Comparison of ENCODE assay signal across 8 mouse cellular contexts in genomic region chr2:32164503-32164902, GRCm38 (mm10). TPM values are rescaled to one million over a fixed set of nuclear protein-coding genes. Genes with fewer than 3 reads are reported as not detected.
DNase-seq lines count a peak whose midpoint lies in the region; ATAC-seq and TF ChIP-seq lines count a peak whose summit lies in the region.

No protein-coding gene starts in this region.

- no peak overlapping the region for H3K9ac ChIP-seq in hindbrain, embryonic 12.5 days
- H3K9ac ChIP-seq in hindbrain, embryonic 14.5 days: no peak overlapping the region
- 0 out of 2 replicates have a peak overlapping the region, but pooled peaks have one; percentile 22 for H3K9ac ChIP-seq in embryonic facial prominence, embryonic 13.5 days
- no peak overlapping the region for H3K9ac ChIP-seq in lung, embryonic 16.5 days (ENCODE audit: low read length)

- no peaks in the 10 kb centered on the region for H3K27me3 ChIP-seq in hindbrain, embryonic 12.5 days
- no peaks in the 10 kb centered on the region for H3K27me3 ChIP-seq in hindbrain, embryonic 14.5 days (ENCODE audit: control insufficient read depth, insufficient read depth, low read length)
- no peaks in the 10 kb centered on the region for H3K27me3 ChIP-seq in E14TG2a.4 (ENCODE audit: insufficient read depth, low read length)
- H3K27me3 ChIP-seq in embryonic facial prominence, embryonic 13.5 days: no peaks in the 10 kb centered on the region
- no peaks in the 10 kb centered on the region for H3K27me3 ChIP-seq in lung, embryonic 16.5 days (ENCODE audit: control insufficient read depth, insufficient read depth, low read depth, low read length)

- H3K4me3 ChIP-seq in hindbrain, embryonic 12.5 days: no peak overlapping the region
- no peak overlapping the region for H3K4me3 ChIP-seq in hindbrain, embryonic 14.5 days (replicated peaks; ENCODE audit: low read length)
- peak overlapping the region; percentile 81 for H3K4me3 ChIP-seq in E14TG2a.4 (replicated peaks; ENCODE audit: low read length)
- no peak overlapping the region for H3K4me3 ChIP-seq in embryonic facial prominence, embryonic 13.5 days
- H3K4me3 ChIP-seq in lung, embryonic 16.5 days (ENCODE audit: low read length): no peak overlapping the region

- H3K4me2 ChIP-seq in hindbrain, embryonic 12.5 days (replicated peaks): no peak overlapping the region
- H3K4me2 ChIP-seq in hindbrain, embryonic 14.5 days (replicated peaks): no peak overlapping the region
- H3K4me2 ChIP-seq in embryonic facial prominence, embryonic 13.5 days: no peak overlapping the region
- H3K4me2 ChIP-seq in lung, embryonic 16.5 days (ENCODE audit: low read depth, low read length): no peak overlapping the region

- WGBS in hindbrain, embryonic 12.5 days: 70% methylated on average over 12 of the region's 12 CpGs
- 67% methylated on average over 12 of the region's 12 CpGs for WGBS in hindbrain, embryonic 14.5 days
- 81% methylated on average over 12 of the region's 12 CpGs for WGBS in embryonic facial prominence, embryonic 13.5 days
- 45% methylated on average over 12 of the region's 12 CpGs for WGBS in lung, embryonic 16.5 days

- peak overlapping the region; percentile 35; the same call in 1 of the 2 replicates for H3K27ac ChIP-seq in hindbrain, embryonic 12.5 days
- H3K27ac ChIP-seq in hindbrain, embryonic 14.5 days: no peak overlapping the region
- no peak overlapping the region for H3K27ac ChIP-seq in embryonic facial prominence, embryonic 13.5 days
- no peak overlapping the region for H3K27ac ChIP-seq in lung, embryonic 16.5 days (ENCODE audit: low read length)

- no peaks in the 10 kb centered on the region for H3K9me3 ChIP-seq in hindbrain, embryonic 12.5 days (replicated peaks)
- H3K9me3 ChIP-seq in hindbrain, embryonic 14.5 days (ENCODE audit: control insufficient read depth, low read length): no peaks in the 10 kb centered on the region
- 0 out of 2 replicates have a peak, but pooled peaks cover 2% of the 10 kb centered on the region for H3K9me3 ChIP-seq in E14TG2a.4 (ENCODE audit: low read length)
- no peaks in the 10 kb centered on the region for H3K9me3 ChIP-seq in embryonic facial prominence, embryonic 13.5 days
- no peaks in the 10 kb centered on the region for H3K9me3 ChIP-seq in lung, embryonic 16.5 days (ENCODE audit: control insufficient read depth, low read length)

- peaks cover 70% of the 10 kb centered on the region for H3K4me1 ChIP-seq in hindbrain, embryonic 12.5 days
- H3K4me1 ChIP-seq in hindbrain, embryonic 14.5 days (replicated peaks; ENCODE audit: control insufficient read depth, insufficient read depth, low read length): peaks cover 61% of the 10 kb centered on the region
- peaks cover 95% of the 10 kb centered on the region for H3K4me1 ChIP-seq in E14TG2a.4 (replicated peaks; ENCODE audit: low read depth, low read length)
- peaks cover 53% of the 10 kb centered on the region for H3K4me1 ChIP-seq in embryonic facial prominence, embryonic 13.5 days
- H3K4me1 ChIP-seq in lung, embryonic 16.5 days (replicated peaks; ENCODE audit: control insufficient read depth, insufficient read depth, low read length): peaks cover 45% of the 10 kb centered on the region

- H3K36me3 ChIP-seq in hindbrain, embryonic 12.5 days: peaks cover 4% of the 10 kb centered on the region; the same call in 1 of the 2 replicates
- H3K36me3 ChIP-seq in hindbrain, embryonic 14.5 days (replicated peaks; ENCODE audit: control insufficient read depth, insufficient read depth): no peaks in the 10 kb centered on the region
- H3K36me3 ChIP-seq in E14TG2a.4 (ENCODE audit: insufficient read depth, low read length): peaks cover 27% of the 10 kb centered on the region
- H3K36me3 ChIP-seq in embryonic facial prominence, embryonic 13.5 days: peaks cover 31% of the 10 kb centered on the region
- no peaks in the 10 kb centered on the region for H3K36me3 ChIP-seq in lung, embryonic 16.5 days (ENCODE audit: control insufficient read depth, insufficient read depth, low read length)

- DNase-seq in hindbrain, embryonic 14.5 days (ENCODE audit: low spot score): no peak
- DNase-seq in adrenal gland, postnatal 36 days: no peak
- no peak for DNase-seq in ovary, postnatal 36 days (ENCODE audit: low spot score)
- DNase-seq in adrenal gland, postnatal 14 days: no peak

- ATAC-seq in hindbrain, embryonic 12.5 days (ENCODE audit: low FRiP score): no peak
- ATAC-seq in hindbrain, embryonic 14.5 days (ENCODE audit: low FRiP score): no peak
- ATAC-seq in embryonic facial prominence, embryonic 13.5 days (ENCODE audit: insufficient number of reproducible peaks, insufficient read depth, low FRiP score, low TSS enrichment, low read depth): no peak
- ATAC-seq in lung, embryonic 16.5 days (ENCODE audit: low read depth): 0 out of 2 replicates have a peak, but pooled peaks have one; percentile 11

- no peak for TF ChIP-seq CTCF in E14TG2a.4 (conservative IDR thresholded peaks at IDR 0.05; ENCODE audit: low read length)

RNA-seq across cellular contexts. Expression of gene Prrc2b, which starts 13.6 kb away (rescaled TPM):
- 111 and 114 TPM in 2 replicates for polyA plus RNA-seq in hindbrain, embryonic 12.5 days (2016; fragmentation: Nextera tagmentation; extraction: Ambion mirVana)
- polyA plus RNA-seq in hindbrain, embryonic 14.5 days (2014; fragmentation: Nextera tagmentation; extraction: Ambion mirVana): 105 and 119 TPM in 2 replicates
- 44.8 and 57.7 TPM in 2 replicates for polyA plus RNA-seq in embryonic facial prominence, embryonic 13.5 days (2015; fragmentation: Nextera tagmentation; extraction: Ambion mirVana)
- polyA plus RNA-seq in lung, embryonic 16.5 days (2015; fragmentation: Nextera tagmentation; extraction: Ambion mirVana): 24.7 and 26.9 TPM in 2 replicates
- total RNA-seq in adrenal gland, postnatal 36 days (2021): 100 to 1,000 TPM in 1 of 2 experiments, 10 to 100 TPM in 1; 99.3 to 119 TPM
- total RNA-seq in adrenal gland, postnatal 14 days (2021): 86.4 and 91.3 TPM in 2 replicates
